Comparison of ENCODE assay signal across 8 mouse cellular contexts in genomic region chr17:34627093-34627942, GRCm38 (mm10). TPM values are rescaled to one million over a fixed set of nuclear protein-coding genes. Genes with fewer than 3 reads are reported as not detected.
A peak's percentile ranks its signal among the peaks of the same experiment; 100 is the strongest.
DNase-seq lines count a peak whose midpoint lies in the region; ATAC-seq lines count a peak whose summit lies in the region.

No protein-coding gene starts in this region.

- H3K9me3 ChIP-seq in hindbrain, embryonic 13.5 days, result no peaks in the 10 kb centered on the region

- H3K36me3 ChIP-seq in hindbrain, embryonic 13.5 days, result peaks cover 17% of the 10 kb centered on the region

- H3K4me2 ChIP-seq in hindbrain, embryonic 13.5 days, result peak overlapping the region; percentile 91

- peaks cover 28% of the 10 kb centered on the region for H3K27me3 ChIP-seq in hindbrain, embryonic 13.5 days

- peak overlapping the region; percentile 73 for H3K4me3 ChIP-seq in hindbrain, embryonic 13.5 days

- peak overlapping the region; percentile 83 for H3K9ac ChIP-seq in hindbrain, embryonic 13.5 days

- H3K4me1 ChIP-seq in hindbrain, embryonic 13.5 days (replicated peaks), result peaks cover 60% of the 10 kb centered on the region

- peak; percentile 88 for DNase-seq in R1 (ENCODE audit: low read depth, low spot score)
- DNase-seq in cerebellum, postnatal 36 days, result peak; percentile 80 to 86
- DNase-seq in frontal cortex, postnatal 25 days (ENCODE audit: low spot score in 2 of 2), result peak; percentile 65 to 76
- DNase-seq in layer of hippocampus, postnatal 25 days (ENCODE audit: extremely low spot score in 1 of 2, low spot score in 1 of 2), result peak; percentile 65 to 70
- peak; percentile 89 for DNase-seq in lung, postnatal 25 days (ENCODE audit: low spot score)
- DNase-seq in retina, adult 2 months (ENCODE audit: low read depth, low spot score), result peak; percentile 78
- peak; percentile 76 to 86 for DNase-seq in thymus, postnatal 36 days

- WGBS in hindbrain, embryonic 13.5 days, result 0% methylated on average over 42 of the region's 45 CpGs

- peak; percentile 73 for ATAC-seq in hindbrain, embryonic 13.5 days (ENCODE audit: low FRiP score)

- H3K27ac ChIP-seq in hindbrain, embryonic 13.5 days, result peak overlapping the region; percentile 93

RNA-seq across cellular contexts. Expression of gene Ppt2, which starts 1.0 kb away (rescaled TPM):
- 21.7 and 22.7 TPM in 2 replicates for polyA plus RNA-seq in hindbrain, embryonic 13.5 days (2015; fragmentation: Nextera tagmentation; extraction: Ambion mirVana)
- 10 to 100 TPM; 42.4 to 48.4 TPM for total RNA-seq in layer of hippocampus, postnatal 25 days (2021)

RNA-seq across cellular contexts. Expression of gene Prrt1, which starts 2.0 kb away (rescaled TPM):
- 5.5 and 5.6 TPM in 2 replicates for polyA plus RNA-seq in hindbrain, embryonic 13.5 days (2015; fragmentation: Nextera tagmentation; extraction: Ambion mirVana)
- 100 to 1,000 TPM; 259 to 330 TPM for total RNA-seq in layer of hippocampus, postnatal 25 days (2021)

RNA-seq across cellular contexts. Expression of gene Egfl8, which starts 11.5 kb away (rescaled TPM):
- polyA plus RNA-seq in hindbrain, embryonic 13.5 days (2015; fragmentation: Nextera tagmentation; extraction: Ambion mirVana), result 11.7 and 12.9 TPM in 2 replicates
- 1 to 10 TPM; 2.1 to 3.7 TPM for total RNA-seq in layer of hippocampus, postnatal 25 days (2021)

RNA-seq across cellular contexts. Expression of gene Fkbpl, which starts 17.2 kb away (rescaled TPM):
- 16.9 and 17.6 TPM in 2 replicates for polyA plus RNA-seq in hindbrain, embryonic 13.5 days (2015; fragmentation: Nextera tagmentation; extraction: Ambion mirVana)
- 10 to 100 TPM; 14.1 to 14.9 TPM for total RNA-seq in layer of hippocampus, postnatal 25 days (2021)

RNA-seq across cellular contexts. Expression of gene Atf6b, which starts 19.6 kb away (rescaled TPM):
- 117 and 122 TPM in 2 replicates for polyA plus RNA-seq in hindbrain, embryonic 13.5 days (2015; fragmentation: Nextera tagmentation; extraction: Ambion mirVana)
- 100 to 1,000 TPM in 1 of 2 experiments, 10 to 100 TPM in 1; 97.1 to 102 TPM for total RNA-seq in layer of hippocampus, postnatal 25 days (2021)

Comparison
In these comparisons a context has a peak if more than half of its experiments do, and no peak if none do; other contexts are left out.
1. Peak in every context shown above with its lines: DNase-seq, ATAC-seq, H3K4me3 ChIP-seq and H3K27ac ChIP-seq.